Mouse (Mus musculus) neural tube, embryonic 13.5 days (tissue): ENCODE data around the gene Ifna1. TPM values are rescaled to one million over a fixed set of nuclear protein-coding genes. Genes with fewer than 3 reads are reported as not detected.
"Not testable (repeated sequence)": the region's sequence is repeated elsewhere in the genome, so short reads cannot be mapped to it uniquely, and the experiment has no call there.

Experiments
- ATAC-seq: fragments of 200-750 bp; cut with Nextera tagmentation; 2 replicates; pipeline ENCODE4 v1.8.0; 2017; ENCODE audit warnings: low read depth, mild to moderate bottlenecking, moderate TSS enrichment, moderate library complexity
- H3K27ac ChIP-seq: fragments of 300-500 bp; sonication (generic); replicated peaks from 2 replicates; pipeline ENCODE4 v1.5.1; 2015; ENCODE audit warnings: moderate library complexity, mild to moderate bottlenecking, inconsistent platforms
- H3K27me3 ChIP-seq: fragments of 300-500 bp; sonication (generic); 2 replicates; pipeline ENCODE4 v1.6.1; 2015; ENCODE audit warnings: mild to moderate bottlenecking, inconsistent platforms
- H3K36me3 ChIP-seq: fragments of 300-500 bp; sonication (generic); 2 replicates; pipeline ENCODE4 v1.6.1; 2015; ENCODE audit warnings: mild to moderate bottlenecking, inconsistent platforms
- H3K4me1 ChIP-seq: fragments of 300-500 bp; sonication (generic); replicated peaks from 2 replicates; pipeline ENCODE4 v1.6.1; 2015; ENCODE audit warnings: inconsistent platforms
- H3K4me2 ChIP-seq: fragments of 300-500 bp; sonication (generic); 2 replicates; pipeline ENCODE4 v1.6.1; 2015; ENCODE audit warnings: inconsistent platforms, mild to moderate bottlenecking, moderate library complexity
- H3K4me3 ChIP-seq: fragments of 300-500 bp; sonication (generic); 2 replicates; pipeline ENCODE4 v1.5.1; 2015; ENCODE audit warnings: mild to moderate bottlenecking, inconsistent platforms
- H3K9ac ChIP-seq: fragments of 300-500 bp; sonication (generic); 2 replicates; pipeline ENCODE4 v1.6.1; 2015; ENCODE audit warnings: moderate library complexity, mild to moderate bottlenecking, inconsistent platforms
- H3K9me3 ChIP-seq: fragments of 300-500 bp; sonication (generic); 2 replicates; pipeline ENCODE4 v1.6.1; 2016; ENCODE audit warnings: inconsistent platforms
- WGBS: fragments of 180-500 bp; shearing (Covaris S2); methylation state at CpG from one replicate; pipeline ENCODE4 v1.1.7; 2015; 5-methylcytosine and 5-hydroxymethylcytosine counted together
- polyA plus RNA-seq: library from polyadenylated mRNA; unstranded; fragments of >200 nt; fragmentation: Nextera tagmentation; extraction: Ambion mirVana; gene quantifications from 2 replicates; pipeline ENCODE4 v1.2.1, GENCODE M21; 2015

Ifna1 gene
- not detected in 2 replicates for polyA plus RNA-seq

DNA sequence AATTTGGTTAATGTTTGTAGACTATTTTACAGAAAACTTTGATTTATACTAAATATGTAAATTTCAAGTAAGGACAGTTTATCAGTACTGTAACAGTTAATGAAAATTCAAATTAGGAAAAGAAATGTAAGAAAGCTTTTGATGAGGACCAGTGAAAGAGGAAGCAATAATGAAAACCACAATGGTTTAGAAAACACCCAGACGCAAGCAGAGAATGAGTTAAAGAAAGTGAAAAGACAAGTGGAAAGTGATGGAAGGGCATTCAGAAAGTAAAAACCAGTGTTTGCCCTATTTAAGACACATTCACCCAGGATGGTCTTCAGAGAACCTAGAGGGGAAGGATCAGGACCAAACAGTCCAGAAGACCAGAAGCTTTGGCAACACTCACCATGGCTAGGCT, at the start of gene Ifna1:
TSS of gene Ifna1 (plus strand) at position 390 of the 400 bp plus-strand sequence.
- Histone ChIP-seq H3K27ac (no peak within 1 kb of the TSS), H3K4me1 (no peaks in the 10 kb centered on the region), H3K36me3 (no peaks in the 10 kb centered on the region), H3K9ac (no peak within 1 kb of the TSS), H3K27me3 (no peaks in the 10 kb centered on the region), H3K9me3 (no peaks in the 10 kb centered on the region), H3K4me2 (no peak within 1 kb of the TSS), H3K4me3 (no peak within 1 kb of the TSS)
- WGBS: 86% methylated on average over 1 of the region's 1 CpGs
- no peak for ATAC-seq

- H3K4me1 ChIP-seq, H3K4me3 ChIP-seq, ATAC-seq, H3K36me3 ChIP-seq, H3K27ac ChIP-seq, H3K9ac ChIP-seq, H3K9me3 ChIP-seq, H3K4me2 ChIP-seq, H3K27me3 ChIP-seq: not testable (repeated sequence)
- no CpG with 5 or more reads among the region's 29 CpGs for WGBS
These were observed 46.9 kb upstream of the Ifna1 start, which contains the start of gene Gm13287 for GRCm38 (mm10) chr4:88802954-88803353. TSS of gene Gm13287 (plus strand) at chr4:88803254.

GRCm38 (mm10) chr4:88805231-88805630, 44.7 kb upstream of the Ifna1 start, which contains the start of gene Gm13288:
TSS of gene Gm13288 (plus strand) at chr4:88805531.
- not testable (repeated sequence) for H3K9ac ChIP-seq, H3K36me3 ChIP-seq, H3K4me1 ChIP-seq, ATAC-seq, H3K27ac ChIP-seq, H3K9me3 ChIP-seq
- peaks cover 13% of the 10 kb centered on the region for H3K27me3 ChIP-seq
- peak within 1 kb of the TSS; percentile 22; the same call in 1 of the 2 replicates for H3K4me3 ChIP-seq
- WGBS: no CpG with 5 or more reads among the region's 8 CpGs
- peak within 1 kb of the TSS; percentile 45 for H3K4me2 ChIP-seq

- ATAC-seq, H3K9ac ChIP-seq, H3K36me3 ChIP-seq, H3K4me1 ChIP-seq, H3K9me3 ChIP-seq, H3K27ac ChIP-seq: not testable (repeated sequence)
- Histone ChIP-seq H3K4me2 (peak overlapping the region; percentile 45), H3K27me3 (peaks cover 13% of the 10 kb centered on the region), H3K4me3 (peak overlapping the region; percentile 22; the same call in 1 of the 2 replicates)
- WGBS: 0% methylated on average over 13 of the region's 34 CpGs
These were observed 44.1 kb upstream of the Ifna1 start for GRCm38 (mm10) chr4:88805761-88806160.

- Histone ChIP-seq H3K36me3 (no peaks in the 10 kb centered on the region), H3K9ac (no peak within 1 kb of the TSS), H3K4me3 (no peak within 1 kb of the TSS), H3K4me1 (no peaks in the 10 kb centered on the region), H3K27me3 (no peaks in the 10 kb centered on the region), H3K9me3 (no peaks in the 10 kb centered on the region), H3K4me2 (no peak within 1 kb of the TSS), H3K27ac (no peak within 1 kb of the TSS)
- ATAC-seq: no peak
- 63% methylated on average over 3 of the region's 3 CpGs for whole genome bisulfite sequencing
These were observed 34.0 kb upstream of the Ifna1 start, which contains the start of gene Ifna7 for GRCm38 (mm10) chr4:88815928-88816327. TSS of gene Ifna7 (plus strand) at chr4:88816228.

DNA sequence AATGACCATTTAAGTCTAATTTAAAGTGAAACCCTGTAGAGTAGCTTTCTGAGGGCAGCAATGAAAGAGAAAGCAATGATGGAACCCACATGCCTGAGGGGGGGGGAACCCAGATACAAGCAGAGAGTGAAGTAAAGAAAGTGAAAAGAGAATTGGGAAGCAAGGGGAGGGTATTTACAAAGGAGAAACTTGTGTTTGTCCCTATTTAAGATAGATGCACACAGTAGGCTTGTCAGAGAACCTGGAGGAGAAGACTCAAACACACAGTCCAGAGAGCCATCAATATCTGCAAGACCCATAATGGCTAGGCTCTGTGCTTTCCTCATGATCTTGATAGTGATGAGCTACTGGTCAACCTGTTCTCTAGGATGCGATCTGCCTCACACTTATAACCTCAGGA, 30.2 kb upstream of the Ifna1 start, which contains the start of gene Ifna11:
TSS of gene Ifna11 (plus strand) at position 301 of the 400 bp plus-strand sequence.
- Histone ChIP-seq H3K4me3 (no peak within 1 kb of the TSS), H3K4me1 (no peaks in the 10 kb centered on the region), H3K9ac (no peak within 1 kb of the TSS), H3K27me3 (no peaks in the 10 kb centered on the region), H3K27ac (no peak within 1 kb of the TSS), H3K9me3 (no peaks in the 10 kb centered on the region), H3K4me2 (no peak within 1 kb of the TSS), H3K36me3 (no peaks in the 10 kb centered on the region)
- WGBS: 81% methylated on average over 1 of the region's 1 CpGs
- no peak for ATAC-seq

GRCm38 (mm10) chr4:88822995-88823394, 26.9 kb upstream of the Ifna1 start:
- 26% methylated on average over 4 of the region's 4 CpGs for WGBS
- no peak overlapping the region for H3K4me3 ChIP-seq
- H3K27ac ChIP-seq: no peak overlapping the region
- H3K9me3 ChIP-seq: no peaks in the 10 kb centered on the region
- no peaks in the 10 kb centered on the region for H3K4me1 ChIP-seq
- no peaks in the 10 kb centered on the region for H3K27me3 ChIP-seq
- H3K4me2 ChIP-seq: no peak overlapping the region
- no peak overlapping the region for H3K9ac ChIP-seq
- no peak for ATAC-seq
- H3K36me3 ChIP-seq: no peaks in the 10 kb centered on the region

- H3K9ac ChIP-seq, H3K4me2 ChIP-seq, H3K4me1 ChIP-seq, ATAC-seq, H3K9me3 ChIP-seq, H3K27ac ChIP-seq, H3K36me3 ChIP-seq, H3K4me3 ChIP-seq, H3K27me3 ChIP-seq: not testable (repeated sequence)
These were observed 22.8 kb upstream of the Ifna1 start, which contains the start of gene Ifna6 for GRCm38 (mm10) chr4:88827116-88827515. TSS of gene Ifna6 (plus strand) at chr4:88827416.

DNA sequence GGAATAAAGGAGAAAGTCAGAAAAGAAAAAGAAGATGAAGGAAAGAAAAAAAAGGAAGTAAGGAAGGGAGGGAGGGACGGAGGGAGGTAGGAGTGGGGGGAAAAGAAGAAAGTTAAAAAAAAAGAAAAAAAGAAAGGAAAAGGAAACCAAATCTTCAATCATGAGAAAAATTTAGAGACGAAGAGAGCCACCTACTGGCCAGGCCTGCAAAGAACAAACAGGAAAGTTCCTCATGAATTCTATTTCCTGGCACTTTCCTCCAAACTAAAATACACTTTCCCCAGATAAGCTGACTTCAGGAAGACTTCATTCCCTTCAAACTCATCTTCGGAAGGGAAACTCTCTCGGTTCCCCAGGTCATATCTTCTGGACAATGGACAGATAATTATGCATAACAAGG, 19.4 kb upstream of the Ifna1 start:
- no peak for ATAC-seq
- no peak overlapping the region for H3K4me2 ChIP-seq
- no peaks in the 10 kb centered on the region for H3K27me3 ChIP-seq
- 24% methylated on average over 4 of the region's 4 CpGs for WGBS
- no peak overlapping the region for H3K27ac ChIP-seq
- no peaks in the 10 kb centered on the region for H3K36me3 ChIP-seq
- no peak overlapping the region for H3K9ac ChIP-seq
- H3K9me3 ChIP-seq: no peaks in the 10 kb centered on the region
- no peak overlapping the region for H3K4me3 ChIP-seq
- H3K4me1 ChIP-seq: no peaks in the 10 kb centered on the region

- not testable (repeated sequence) for H3K27ac ChIP-seq, H3K9me3 ChIP-seq, H3K4me2 ChIP-seq, H3K4me3 ChIP-seq, H3K36me3 ChIP-seq, ATAC-seq, H3K9ac ChIP-seq, H3K27me3 ChIP-seq, H3K4me1 ChIP-seq
- 86% methylated on average over 1 of the region's 1 CpGs for WGBS
These were observed 14.7 kb upstream of the Ifna1 start, which contains the start of gene Ifna5 for GRCm38 (mm10) chr4:88835225-88835624. TSS of gene Ifna5 (plus strand) at chr4:88835525.

- 35% methylated on average over 3 of the region's 3 CpGs for WGBS
- no peaks in the 10 kb centered on the region for H3K4me1 ChIP-seq
- H3K36me3 ChIP-seq: no peaks in the 10 kb centered on the region
- no peak overlapping the region for H3K4me3 ChIP-seq
- H3K27me3 ChIP-seq: no peaks in the 10 kb centered on the region
- H3K4me2 ChIP-seq: no peak overlapping the region
- no peak for ATAC-seq
- H3K9ac ChIP-seq: no peak overlapping the region
- no peak overlapping the region for H3K27ac ChIP-seq
- no peaks in the 10 kb centered on the region for H3K9me3 ChIP-seq
These were observed 11.1 kb upstream of the Ifna1 start for GRCm38 (mm10) chr4:88838828-88839227.

GRCm38 (mm10) chr4:88840058-88840457, 9.8 kb upstream of the Ifna1 start:
- H3K9ac ChIP-seq: no peak overlapping the region
- H3K27ac ChIP-seq: no peak overlapping the region
- H3K9me3 ChIP-seq: no peaks in the 10 kb centered on the region
- H3K4me3 ChIP-seq: no peak overlapping the region
- H3K4me1 ChIP-seq: no peaks in the 10 kb centered on the region
- H3K4me2 ChIP-seq: no peak overlapping the region
- no peak for ATAC-seq
- H3K27me3 ChIP-seq: no peaks in the 10 kb centered on the region
- H3K36me3 ChIP-seq: no peaks in the 10 kb centered on the region
- WGBS: 84% methylated on average over 3 of the region's 3 CpGs

DNA sequence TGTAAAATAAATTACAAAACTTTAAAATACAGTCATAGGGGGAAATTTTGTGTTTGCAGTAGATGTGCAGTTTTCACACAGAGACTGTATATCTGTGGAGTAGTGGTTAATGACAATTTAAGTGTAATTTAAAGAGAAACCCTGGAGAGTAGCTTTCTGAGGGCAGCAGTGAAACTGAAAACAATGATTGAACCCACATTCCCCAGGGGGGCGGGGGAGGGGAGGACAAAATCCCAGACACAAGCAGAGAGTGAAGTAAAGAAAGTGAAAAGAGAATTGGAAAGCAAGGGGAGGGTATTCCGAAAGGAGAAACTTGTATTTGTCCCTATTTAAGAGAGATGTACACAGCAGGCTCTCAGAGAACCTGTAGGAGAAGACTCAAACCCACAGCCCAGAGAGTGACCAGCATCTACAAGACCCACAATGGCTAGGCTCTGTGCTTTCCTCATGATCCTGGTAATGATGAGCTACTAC, 8.4 kb upstream of the Ifna1 start, which contains the start of gene Ifna4:
TSS of gene Ifna4 (plus strand) at position 424 of the 474 bp plus-strand sequence.
- Histone ChIP-seq H3K9ac (no peak within 1 kb of the TSS), H3K27ac (no peak within 1 kb of the TSS), H3K4me3 (no peak within 1 kb of the TSS), H3K4me1 (no peaks in the 10 kb centered on the region), H3K27me3 (no peaks in the 10 kb centered on the region), H3K4me2 (no peak within 1 kb of the TSS), H3K36me3 (no peaks in the 10 kb centered on the region), H3K9me3 (no peaks in the 10 kb centered on the region)
- no peak for ATAC-seq
- 39% methylated on average over 2 of the region's 2 CpGs for WGBS
